Mouse (Mus musculus) inflammation-experienced regulatory T-cells, adult 6 months (primary cell): ENCODE measurements around the gene Sf3b2. TPM values are rescaled to one million over a fixed set of nuclear protein-coding genes. Genes with fewer than 3 reads are reported as not detected.

ENCODE experiments used
- ATAC-seq: one replicate; pipeline ENCODE4 v1.8.0; 2017
- polyA plus RNA-seq, 3 experiments: library from polyadenylated mRNA; unstranded; fragments of 100-300 nt; shearing (Covaris generic); gene quantifications; one replicate each; pipeline ENCODE4 v1.2.1; 2017

The Sf3b2 gene
- polyA plus RNA-seq = 100 to 1,000 TPM; 316 to 410 (median 348) TPM

- peak; percentile 98 for ATAC-seq
Measured at GRCm38 (mm10) chr19:5294972-5295735, at the start of gene Sf3b2. Sf3b2 (minus strand) TSS chr19:5295455.

GRCm38 (mm10) chr19:5341360-5341759, 46.1 kb upstream of the Sf3b2 start:
- ATAC-seq = no peak

- ATAC-seq = no peak
Measured at GRCm38 (mm10) chr19:5337975-5338374, 42.7 kb upstream of the Sf3b2 start.

DNA sequence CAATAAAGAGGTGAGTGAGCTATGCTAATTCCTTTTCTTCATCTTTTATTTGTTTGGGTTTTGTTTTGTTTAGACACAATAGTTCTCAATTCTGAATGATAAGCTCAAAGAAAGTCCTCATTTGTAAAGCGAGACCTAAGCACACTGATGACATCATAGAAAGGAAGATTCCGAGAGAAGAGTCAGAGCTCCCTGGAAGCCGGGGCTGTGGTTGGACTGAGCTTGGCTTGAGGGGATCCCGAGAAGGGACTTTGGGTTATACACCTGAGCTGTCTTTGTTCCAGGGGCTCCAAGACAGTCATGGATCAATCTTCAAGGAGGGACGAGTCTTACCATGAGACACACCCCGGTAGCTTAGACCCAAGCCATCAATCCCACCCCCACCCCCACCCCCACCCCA, 40.2 kb upstream of the Sf3b2 start, which contains the start of gene Catsper1:
TSS of gene Catsper1 (plus strand) at position 301 of the 400 bp plus-strand sequence.
- ATAC-seq = no peak

- ATAC-seq = no peak
Measured at GRCm38 (mm10) chr19:5334741-5335140, 39.5 kb upstream of the Sf3b2 start.

DNA sequence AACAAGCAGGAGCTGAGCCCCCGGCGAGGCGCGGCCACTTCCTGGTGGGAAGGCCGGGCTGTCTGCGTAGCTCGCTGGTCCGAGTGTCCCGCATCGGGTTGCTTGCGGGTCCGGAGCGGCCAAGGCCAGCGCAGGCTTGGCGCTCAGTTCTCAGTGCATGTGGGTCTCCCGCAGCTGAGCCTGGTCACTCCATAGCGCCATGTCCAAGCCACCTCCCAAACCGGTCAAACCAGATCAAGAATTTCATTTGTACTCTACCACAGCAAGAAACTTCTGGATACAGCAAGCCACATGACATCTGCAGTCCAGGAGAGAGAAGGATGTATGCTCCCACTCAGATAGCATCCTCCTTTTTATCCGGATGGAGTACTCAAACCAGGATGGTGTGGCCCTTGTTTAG, 32.7 kb upstream of the Sf3b2 start:
- ATAC-seq = no peak

GRCm38 (mm10) chr19:5323801-5324200, 28.5 kb upstream of the Sf3b2 start:
- peak; percentile 50 for ATAC-seq

DNA sequence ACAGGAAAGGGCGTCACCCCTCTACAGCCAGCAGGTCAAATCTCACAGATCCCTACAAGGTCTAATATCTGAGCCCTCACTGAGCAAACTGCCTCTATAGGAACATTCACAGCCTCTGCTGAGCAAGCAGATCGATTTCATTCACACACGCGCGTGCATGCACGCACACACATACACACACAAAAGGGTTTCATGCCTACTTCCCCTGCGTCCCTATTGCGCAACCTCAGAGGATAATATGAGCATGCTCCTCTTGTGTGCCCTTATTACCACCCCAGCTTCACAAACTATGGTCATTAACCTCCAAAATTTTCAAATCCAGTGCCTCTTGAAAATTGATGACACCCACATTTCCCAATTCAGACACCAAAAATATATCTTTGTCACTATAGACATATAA, 17.9 kb upstream of the Sf3b2 start:
- no peak for ATAC-seq

DNA sequence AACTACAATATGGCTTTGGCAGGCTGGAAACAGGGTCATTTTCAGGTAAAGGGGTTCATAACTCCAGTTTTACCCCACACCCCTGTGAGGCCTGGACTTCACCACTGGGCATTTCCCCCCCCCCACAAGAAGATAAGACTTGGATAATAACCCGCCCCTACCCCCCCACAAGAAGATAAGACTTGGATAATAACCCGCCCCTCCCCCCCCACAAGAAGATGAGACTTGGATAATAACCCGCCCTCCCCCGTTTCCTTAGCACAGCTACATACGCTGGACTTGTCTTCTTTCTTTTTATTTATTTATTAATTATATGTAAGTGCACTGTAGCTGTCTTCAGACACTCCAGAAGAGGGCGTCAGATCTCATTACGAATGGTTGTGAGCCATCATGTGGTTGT, 13.8 kb upstream of the Sf3b2 start:
- ATAC-seq = no peak

GRCm38 (mm10) chr19:5306968-5307734, 11.9 kb upstream of the Sf3b2 start:
- no peak for ATAC-seq

- no peak for ATAC-seq
Measured at GRCm38 (mm10) chr19:5306279-5306678, 11.0 kb upstream of the Sf3b2 start.

DNA sequence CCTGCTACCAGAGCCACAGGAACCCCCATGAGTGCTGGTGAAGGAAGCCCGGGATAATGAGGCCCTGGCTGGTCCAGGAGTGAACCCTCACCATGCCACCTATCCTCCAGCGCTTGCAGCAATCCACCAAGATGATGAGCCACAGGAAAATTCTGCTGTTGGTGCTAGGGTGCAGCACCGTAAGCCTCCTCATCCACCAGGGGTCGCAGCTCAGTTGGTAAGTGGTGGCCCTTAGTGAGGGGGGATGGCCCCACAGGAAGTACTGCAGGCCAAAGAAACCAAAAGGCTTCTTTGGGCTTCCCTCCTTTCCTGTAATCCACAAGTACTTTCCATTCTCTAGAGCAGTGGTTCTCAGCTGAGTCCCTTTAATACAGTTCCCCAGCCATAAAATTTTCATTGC, 7.2 kb upstream of the Sf3b2 start:
- peak; percentile 43 for ATAC-seq

GRCm38 (mm10) chr19:5300588-5300987, 5.3 kb upstream of the Sf3b2 start:
- no peak for ATAC-seq

GRCm38 (mm10) chr19:5297903-5298800, 2.9 kb upstream of the Sf3b2 start, which contains the start of gene Gal3st3:
Gal3st3 (plus strand) TSS chr19:5298331.
- ATAC-seq = no peak

DNA sequence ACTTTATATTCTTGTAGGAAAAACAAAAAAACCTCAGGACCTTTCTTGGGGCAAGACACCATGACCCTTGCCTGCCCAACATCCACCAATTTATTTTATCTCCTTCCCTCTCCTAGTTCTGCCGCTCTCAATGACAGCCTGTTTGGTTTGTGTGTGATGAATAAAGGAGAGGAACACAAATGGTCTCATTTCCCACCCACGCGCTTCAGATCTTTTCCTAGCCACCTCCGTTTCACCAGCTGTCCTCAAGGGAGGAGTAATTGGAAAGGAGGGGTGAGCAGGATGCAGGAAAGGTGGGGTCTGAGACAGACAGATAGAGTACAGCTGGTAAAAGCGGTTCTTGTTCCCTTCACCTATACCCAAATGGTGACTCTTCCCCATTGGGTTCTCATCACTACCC, 1.4 kb upstream of the Sf3b2 start:
- ATAC-seq = no peak

GRCm38 (mm10) chr19:5295736-5296075, 451 bp upstream of the Sf3b2 start:
- peak; percentile 14 for ATAC-seq

GRCm38 (mm10) chr19:5278381-5278780, 16.9 kb downstream of the Sf3b2 start:
- ATAC-seq = no peak

DNA sequence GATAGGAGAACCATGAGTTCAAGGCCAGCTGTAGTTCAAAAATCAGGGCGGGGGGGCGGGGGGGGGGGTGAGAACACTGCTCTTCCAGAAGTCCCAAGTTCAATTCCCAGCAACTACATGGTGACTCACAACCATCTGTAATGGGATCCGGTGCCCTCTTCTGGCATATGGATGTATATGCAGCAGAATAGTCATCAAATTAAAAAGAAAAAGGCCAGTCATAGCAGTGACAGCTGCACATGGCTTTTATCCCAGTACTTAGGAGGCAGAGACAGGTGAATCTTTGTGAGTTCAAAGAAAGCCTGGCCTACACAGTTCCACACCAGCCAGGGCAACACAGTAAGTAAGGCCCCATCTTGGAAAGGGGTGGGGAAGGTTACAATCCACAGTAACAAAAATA, 18.1 kb downstream of the Sf3b2 start:
- no peak for ATAC-seq

DNA sequence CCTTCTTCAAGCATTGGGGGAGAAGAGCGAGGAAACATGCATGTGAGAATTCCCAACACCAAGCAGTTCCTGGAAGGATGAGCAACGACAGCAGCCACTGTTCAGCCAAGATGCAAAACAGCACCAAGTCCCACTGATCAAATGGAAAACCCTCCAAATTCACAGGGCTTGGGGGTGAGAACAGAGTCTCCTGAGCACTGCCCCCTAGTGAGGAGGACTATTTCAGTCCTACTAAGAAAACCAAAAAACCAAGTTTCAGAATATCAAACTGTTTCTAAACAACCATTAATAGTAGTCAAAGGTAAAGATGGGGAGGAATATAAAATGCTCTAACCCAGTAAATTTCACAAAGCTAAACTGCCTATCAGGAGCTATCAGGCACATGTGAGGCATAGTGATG, 18.7 kb downstream of the Sf3b2 start:
- ATAC-seq = no peak

GRCm38 (mm10) chr19:5275736-5276135, 19.5 kb downstream of the Sf3b2 start:
- ATAC-seq = no peak

- ATAC-seq = no peak
Measured at GRCm38 (mm10) chr19:5274641-5275040, 20.6 kb downstream of the Sf3b2 start.

DNA sequence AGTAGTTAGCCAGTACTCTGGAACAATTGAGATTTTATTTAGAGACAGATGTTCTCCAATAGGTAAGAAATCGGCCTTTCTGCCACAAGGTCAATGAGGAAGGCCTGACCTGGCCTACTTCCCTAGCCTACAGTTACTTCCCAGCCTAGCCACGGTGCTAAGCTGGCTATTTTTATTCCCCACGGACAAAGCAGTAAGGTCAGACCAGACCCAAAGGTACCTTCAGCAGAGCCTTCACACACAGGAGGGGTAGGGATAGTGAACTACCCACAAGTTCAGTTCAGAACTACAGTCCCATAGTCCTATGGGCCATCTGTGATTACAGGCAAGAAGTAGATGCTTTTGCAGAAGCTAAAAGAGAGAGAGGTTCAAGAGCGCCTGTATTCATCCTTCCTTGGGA, 21.3 kb downstream of the Sf3b2 start:
- no peak for ATAC-seq
